Mouse (Mus musculus) adrenal gland, adult 18-20 months (tissue): Measurements from ENCODE around the gene Cav1. TPM values are rescaled to one million over a fixed set of nuclear protein-coding genes. Genes with fewer than 3 reads are reported as not detected.

Experiments
- DNase-seq, 2 experiments: peaks; one replicate each; pipeline ENCODE4 v3.0.0; 2021 to 2022; ENCODE audit warnings: low spot score in 2 of 2
- long read RNA-seq, 2 experiments: library from polyadenylated mRNA; stranded (forward); transcript quantifications; one replicate each; pipeline ENCODE4 v2.0.0; 2021
- total RNA-seq, 2 experiments: library from RNA; stranded (reverse); gene quantifications; 1 replicate in 1 of 2; 2 replicates in 1 of 2; pipeline ENCODE4 v1.2.3; 2021

Gene Cav1
- 100 to 1,000 TPM; 113 to 427 TPM for total RNA-seq
- long read RNA-seq, experiment 1, transcript Cav1-202 (2 exons, 2,746 nt) = major isoform, 229 of 378 reads
- long read RNA-seq, experiment 1, transcript Cav1-201 (3 exons, 2,522 nt) = minor isoform, 119 of 378 reads
- long read RNA-seq, experiment 1, transcript Cav1-203 (3 exons, 613 nt) = minor isoform, 5 of 378 reads
- long read RNA-seq, experiment 1, partial matches to known transcripts = 18 of 378 reads
- long read RNA-seq, experiment 1, other reads (novel, unspliced or antisense) = 2 of 378 reads
- long read RNA-seq, experiment 2, transcript Cav1-201 (3 exons, 2,522 nt) = minor isoform, 68 of 247 reads
- long read RNA-seq, experiment 2, transcript Cav1-202 (2 exons, 2,746 nt) = major isoform, 139 of 247 reads
- long read RNA-seq, experiment 2, partial matches to known transcripts = 19 of 247 reads
- long read RNA-seq, experiment 2, other reads (novel, unspliced or antisense) = 14 of 247 reads

DNA sequence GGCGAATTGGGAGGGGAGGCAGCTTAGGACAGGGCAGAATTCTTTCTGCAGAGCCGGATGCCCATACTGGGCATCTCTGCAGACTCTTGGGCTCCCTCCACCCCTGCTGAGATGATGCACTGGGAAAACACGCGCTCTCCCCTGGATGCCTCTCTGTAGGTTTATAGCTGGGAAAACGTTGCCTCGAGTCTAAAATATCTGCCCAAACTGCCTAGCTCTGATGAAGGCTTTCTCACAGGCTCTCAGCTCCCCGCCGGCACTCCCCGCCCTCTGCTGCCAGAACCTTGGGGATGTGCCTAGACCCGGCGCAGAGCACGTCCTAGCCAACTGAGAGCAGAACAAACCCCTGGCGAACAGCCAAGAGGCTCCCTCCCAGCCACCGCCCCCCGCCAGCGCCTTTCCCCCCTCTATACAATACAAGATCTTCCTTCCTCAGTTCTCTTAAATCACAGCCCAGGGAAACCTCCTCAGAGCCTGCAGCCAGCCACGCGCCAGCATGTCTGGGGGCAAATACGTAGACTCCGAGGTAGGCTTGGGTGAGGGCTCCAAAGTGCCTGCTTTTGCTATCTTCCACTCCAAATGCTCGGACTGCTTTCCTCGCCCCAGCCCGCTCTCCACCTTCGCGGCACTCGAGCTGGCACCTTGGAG is at the start of gene Cav1:
Gene Cav1, plus strand, starts transcription at position 382 of the 648 bp plus-strand sequence.
- DNase-seq = peak; percentile 50 to 67

DNA sequence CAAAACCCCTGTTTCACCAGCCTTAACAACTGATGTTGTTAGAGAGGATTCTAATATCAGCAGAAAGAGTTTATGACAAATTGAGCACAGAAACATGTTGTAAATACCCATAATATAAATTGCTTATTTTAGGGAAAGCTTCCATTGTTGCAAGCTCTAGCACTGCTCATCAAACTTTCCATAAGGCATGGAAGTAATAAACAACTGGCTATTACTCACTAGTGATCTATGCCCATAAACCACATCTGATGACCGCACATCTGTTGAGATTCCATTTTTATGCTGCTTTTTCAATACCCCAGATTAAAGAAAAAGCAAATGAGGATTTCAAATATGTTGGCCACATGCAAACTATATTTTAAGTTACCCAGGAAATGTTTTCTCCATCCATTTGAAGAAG is 48.0 kb upstream of the Cav1 start:
- DNase-seq = no peak

DNA sequence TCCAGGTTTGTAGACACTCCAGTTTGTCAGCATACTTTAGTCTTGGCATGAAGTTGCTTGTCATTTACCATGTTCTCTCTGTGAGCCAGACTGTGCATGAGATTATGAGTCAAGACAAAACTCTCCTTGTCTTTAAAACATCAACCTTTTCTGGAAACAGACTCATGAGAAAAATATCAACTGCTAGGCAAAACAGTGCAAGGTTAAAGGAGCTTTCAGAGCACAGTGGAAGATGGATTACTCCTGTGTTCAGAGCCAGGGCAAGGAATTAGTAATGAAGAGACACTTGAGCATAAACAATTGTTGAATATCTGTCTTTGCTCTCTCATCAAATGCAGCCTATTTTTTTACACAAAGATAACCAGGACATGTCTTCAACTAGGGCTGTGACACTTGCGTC is 47.2 kb upstream of the Cav1 start:
- DNase-seq = no peak

DNA sequence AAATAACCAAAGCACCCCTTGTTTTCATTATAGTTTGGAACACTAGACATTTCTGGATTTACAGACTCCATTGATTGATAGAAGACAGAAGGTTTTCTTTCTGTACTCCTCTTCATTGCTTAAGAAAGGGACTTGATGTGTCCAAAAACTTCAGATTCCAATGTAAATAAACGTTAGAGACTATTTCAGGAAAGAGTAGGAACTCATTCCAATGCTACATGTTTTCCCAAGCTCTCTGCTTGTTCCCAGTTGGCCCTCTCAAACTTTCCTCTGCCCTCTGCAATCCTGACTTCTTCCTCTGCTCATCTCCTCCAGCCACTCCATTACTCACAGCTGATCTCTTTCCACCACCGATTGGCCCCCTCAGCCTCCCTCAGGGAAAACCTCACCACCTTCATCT is 43.3 kb upstream of the Cav1 start:
- DNase-seq = no peak

DNA sequence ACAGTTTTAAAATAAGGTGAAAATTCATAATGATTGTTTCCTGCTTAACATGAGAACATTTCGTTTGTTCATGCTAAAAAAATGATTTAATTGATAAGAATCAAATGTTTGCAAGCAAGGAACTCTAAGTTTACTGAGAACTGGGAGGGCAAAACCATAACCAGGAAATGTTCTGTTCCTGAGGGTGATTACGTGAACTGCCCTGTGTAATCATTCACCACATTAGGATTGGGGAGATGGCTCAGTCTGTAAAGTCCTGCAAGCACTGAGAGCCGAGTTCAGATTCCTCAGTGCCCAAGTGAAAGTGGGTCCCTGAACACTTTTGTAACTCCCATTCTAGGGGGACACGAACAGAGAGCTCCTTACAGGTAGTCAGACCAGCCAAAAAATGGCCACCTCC is 41.1 kb upstream of the Cav1 start:
- no peak for DNase-seq

DNA sequence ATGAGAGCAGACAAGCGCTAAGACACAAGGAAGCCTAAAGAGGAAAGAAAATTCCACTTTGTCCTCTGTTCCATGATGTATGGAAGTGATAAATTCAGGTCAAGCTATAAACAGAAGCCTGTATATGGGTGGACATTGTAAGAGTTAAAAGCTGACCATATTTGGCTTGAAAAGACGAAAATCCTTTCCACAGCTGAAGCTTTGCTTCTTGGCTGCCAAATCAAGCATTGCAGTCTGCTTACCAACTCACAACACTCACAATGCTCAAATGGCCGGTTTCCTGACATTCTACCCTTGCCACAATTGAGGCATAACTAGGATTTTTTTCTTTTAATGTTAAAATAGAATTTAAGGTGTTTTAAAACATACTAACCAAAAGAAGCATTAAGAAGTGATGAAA is 39.7 kb upstream of the Cav1 start:
- no peak for DNase-seq

DNA sequence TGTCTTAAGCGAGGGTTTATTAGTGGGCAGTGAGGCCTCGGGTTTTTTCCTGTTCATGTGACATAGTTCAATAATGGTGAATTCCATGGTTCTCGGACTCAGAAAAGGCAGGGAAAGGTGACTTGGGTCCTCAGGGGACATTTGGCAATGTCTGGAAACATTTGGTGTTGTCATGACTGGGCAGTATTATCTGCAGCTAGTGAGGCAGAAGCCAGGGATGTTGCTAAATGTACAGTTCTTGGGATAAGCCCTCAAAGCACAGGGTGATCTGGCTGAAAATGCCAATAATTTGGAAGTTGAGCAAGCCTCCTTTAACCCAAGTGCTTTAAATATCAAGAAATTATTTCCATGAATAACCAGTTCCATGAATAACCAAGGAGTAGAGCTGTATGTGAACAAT is 27.8 kb upstream of the Cav1 start:
- DNase-seq = no peak

DNA sequence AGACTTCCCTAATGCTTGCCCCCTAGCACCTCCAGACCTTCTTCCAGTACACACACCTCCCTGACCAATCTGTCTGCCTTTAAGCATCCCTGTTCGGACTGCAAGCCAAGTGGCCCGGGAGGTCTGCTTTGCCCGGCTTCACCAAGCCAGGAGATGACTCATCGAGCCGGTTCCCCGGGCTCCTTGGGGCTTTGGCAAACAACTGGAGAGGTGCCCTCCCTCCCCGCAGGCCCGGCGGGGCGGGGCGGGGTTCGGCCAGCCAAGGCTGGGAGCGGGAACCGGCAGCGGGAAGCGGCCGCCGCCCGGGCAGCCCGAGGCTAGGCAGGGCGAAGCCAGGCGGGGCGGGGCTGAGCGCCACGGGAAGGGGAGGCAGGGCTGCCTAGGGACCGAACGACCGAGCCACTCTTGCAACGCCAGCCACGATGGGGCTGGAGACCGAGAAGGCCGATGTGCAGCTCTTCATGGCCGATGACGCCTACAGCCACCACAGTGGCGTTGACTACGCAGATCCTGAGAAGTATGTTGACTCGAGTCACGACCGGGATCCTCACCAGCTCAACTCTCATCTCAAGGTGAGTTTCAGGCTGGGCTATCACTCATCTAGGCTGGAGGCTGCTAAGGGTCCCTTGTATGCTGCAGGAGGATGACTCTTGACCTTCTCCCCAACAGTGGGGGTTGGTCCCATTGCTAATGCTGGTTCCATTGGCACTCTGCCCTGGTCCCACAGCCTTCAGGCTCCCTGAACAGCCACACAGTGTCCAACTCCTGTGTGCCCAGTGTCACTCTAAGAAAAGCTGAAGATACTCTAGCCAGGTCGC is 25.0 kb upstream of the Cav1 start, which contains the start of gene Cav2:
Gene Cav2, plus strand, starts transcription at position 247 of the 818 bp plus-strand sequence.
- DNase-seq = peak; percentile 87

DNA sequence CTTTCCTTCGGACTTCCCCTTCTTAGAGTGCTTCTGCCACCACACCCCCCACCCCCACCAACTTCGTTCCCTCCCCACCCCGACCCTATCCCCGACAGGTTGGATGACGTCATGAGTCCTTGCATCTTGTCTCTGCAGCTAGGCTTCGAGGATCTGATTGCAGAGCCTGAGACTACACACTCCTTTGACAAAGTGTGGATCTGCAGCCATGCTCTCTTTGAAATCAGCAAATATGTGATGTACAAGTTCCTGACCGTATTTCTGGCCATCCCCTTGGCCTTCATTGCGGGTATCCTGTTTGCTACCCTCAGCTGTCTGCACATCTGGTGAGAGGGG is 24.4 kb upstream of the Cav1 start:
- peak; percentile 4 to 20 for DNase-seq

DNA sequence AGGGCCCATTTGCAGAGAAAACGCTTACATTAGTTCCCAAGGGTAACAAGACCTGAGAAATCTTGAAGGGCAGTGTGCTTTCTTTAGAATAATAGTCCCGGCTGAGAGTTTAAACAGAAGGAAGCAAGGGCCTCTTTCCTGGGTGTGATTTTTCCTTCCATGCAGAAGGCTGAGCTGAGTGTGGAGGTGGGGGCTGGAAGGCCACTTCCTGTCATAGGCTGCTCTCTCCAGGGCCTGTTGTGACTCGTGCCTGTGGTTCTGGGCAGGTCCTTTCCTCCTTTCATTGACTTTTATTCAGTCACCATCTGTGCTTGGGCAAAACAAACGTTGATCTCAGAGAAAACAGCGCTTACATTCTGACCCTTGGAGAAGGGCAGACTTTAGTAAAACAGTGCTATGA is 24.0 kb upstream of the Cav1 start:
- no peak for DNase-seq

DNA sequence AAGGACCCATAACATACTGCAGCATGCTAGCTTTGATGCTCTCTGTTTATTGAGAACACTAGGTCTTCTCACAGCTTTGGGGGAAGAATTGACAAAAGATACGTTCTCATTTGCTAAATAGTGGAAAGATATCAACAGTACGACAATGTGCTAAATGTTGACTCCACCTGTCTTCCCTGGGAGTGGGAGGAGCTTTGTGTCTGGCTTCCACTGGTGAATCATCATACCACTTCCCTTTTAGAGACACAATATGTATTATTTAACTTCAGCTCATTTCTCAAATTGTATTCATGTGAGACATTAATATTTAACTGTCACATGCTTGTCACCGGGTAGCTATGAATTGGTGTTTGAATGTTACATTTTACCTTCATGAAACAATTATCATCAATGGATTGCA is 22.3 kb upstream of the Cav1 start:
- DNase-seq = no peak

DNA sequence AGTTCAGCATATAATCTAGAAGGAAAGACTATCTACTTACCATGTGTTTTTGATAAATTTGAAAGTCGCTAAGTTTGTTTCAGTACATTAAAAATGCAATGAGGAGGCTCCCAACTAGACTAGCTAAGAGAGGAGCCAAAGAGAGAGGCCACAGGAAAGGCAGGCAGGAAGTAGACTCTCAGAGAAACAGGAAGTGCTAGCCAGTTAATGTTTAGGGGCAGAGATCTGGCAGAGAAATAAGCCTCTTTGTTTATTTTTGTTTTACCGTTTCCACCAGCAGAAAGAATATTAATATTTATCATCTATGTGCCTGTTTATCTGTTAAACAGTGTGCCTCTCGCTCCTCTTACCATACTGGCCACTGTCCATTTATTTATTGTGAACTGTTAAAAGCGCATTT is 19.8 kb upstream of the Cav1 start:
- DNase-seq = no peak

DNA sequence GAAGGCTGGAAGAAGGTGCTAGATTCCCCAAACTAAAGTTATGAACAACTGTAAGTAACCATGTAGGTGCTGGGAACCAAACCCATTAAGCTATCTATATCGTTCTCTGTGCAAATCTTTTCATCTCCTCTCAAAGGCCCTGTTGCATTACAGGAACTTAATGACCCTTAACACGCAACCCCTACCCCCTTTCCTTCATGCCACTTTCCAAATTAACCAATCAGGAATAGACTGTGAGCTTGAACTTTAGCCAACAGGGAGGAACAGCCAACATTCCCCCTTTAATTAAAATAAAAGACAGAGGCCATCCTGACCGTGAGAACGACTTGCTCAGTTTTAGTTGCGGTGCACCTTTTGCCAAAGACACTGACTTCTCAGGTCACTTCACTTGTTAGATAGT is 11.0 kb upstream of the Cav1 start:
- DNase-seq = no peak

DNA sequence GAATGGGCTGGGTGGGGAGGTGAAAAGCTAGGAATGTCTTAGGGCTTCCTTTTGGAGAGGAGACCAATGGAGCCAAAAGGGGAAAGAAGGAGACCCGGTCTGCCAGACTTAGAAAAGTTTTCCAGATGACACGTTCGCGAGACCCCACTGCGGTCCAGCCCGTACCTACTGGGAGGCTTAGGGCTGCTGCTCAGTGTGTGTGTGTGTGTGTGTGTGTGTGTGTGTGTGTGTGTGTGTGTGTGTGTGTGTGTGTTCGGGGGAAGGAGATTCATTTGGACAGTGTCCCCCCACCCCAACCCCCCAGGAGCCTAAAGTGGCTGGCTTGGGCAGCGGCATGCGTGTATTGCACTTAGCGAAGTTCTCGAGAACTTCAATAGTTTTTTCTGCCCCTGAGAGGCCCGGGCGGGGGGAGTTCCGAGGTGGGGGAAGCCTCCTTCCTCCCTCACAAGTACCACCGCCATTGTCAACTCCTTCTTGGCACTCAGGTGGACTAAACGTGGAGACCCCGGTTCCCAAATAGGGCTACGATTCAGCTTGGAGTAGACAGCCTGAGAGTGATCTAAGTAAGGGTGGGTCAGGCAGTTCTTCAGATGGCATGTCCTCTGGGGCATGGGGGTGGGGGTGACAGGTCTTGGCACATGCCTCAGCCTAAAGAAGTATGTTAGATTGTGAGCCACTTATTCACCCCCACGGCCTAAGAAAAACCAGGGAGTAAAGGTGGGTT is 629 bp downstream of the Cav1 start:
- peak; percentile 6 to 22 for DNase-seq

DNA sequence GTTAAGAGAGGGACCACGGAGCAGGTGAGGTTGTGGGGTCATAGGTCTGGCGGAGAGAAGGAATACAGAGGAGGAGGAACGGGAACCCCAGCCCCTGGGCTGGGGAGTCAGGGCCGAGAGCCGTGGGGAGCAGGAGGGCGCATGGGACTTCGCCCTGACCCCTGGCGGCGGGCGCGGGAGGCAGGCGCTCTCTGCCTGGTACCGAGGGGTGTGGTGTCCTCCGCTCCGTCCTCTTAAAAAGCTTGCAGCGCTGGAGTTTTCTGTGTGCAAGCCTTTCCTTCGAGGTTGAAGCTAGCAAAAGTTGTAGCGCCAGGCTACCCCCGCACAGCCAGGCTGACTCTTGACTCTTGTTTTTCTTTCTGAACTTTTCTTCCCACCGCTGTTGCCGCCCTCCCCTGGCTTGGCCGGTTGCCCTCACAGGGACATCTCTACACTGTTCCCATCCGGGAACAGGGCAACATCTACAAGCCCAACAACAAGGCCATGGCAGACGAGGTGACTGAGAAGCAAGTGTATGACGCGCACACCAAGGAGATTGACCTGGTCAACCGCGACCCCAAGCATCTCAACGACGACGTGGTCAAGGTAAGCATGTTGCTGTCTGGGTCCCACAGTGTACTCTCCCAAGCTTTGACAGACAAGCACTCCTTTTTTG is 1.5 kb downstream of the Cav1 start:
- peak; percentile 74 to 77 for DNase-seq

DNA sequence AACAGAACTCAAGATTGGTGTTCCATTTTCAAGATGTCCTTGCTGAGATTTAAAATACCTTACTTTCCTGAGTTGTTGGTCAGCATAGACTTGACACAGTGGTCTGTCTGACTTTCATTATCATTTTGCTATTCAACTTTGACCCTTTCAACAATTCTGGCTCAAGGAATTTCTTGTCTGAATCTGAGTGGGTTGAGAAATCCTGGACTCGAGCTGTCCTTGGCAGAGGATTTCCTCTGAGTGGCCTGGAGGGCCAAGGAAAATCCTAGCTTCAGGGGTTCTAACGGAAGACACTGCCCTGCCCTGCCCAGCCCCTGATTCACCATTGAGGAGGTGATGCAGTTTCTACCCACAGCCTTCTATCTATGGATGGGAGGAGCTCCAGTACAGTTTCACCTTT is 2.5 kb downstream of the Cav1 start:
- no peak for DNase-seq

DNA sequence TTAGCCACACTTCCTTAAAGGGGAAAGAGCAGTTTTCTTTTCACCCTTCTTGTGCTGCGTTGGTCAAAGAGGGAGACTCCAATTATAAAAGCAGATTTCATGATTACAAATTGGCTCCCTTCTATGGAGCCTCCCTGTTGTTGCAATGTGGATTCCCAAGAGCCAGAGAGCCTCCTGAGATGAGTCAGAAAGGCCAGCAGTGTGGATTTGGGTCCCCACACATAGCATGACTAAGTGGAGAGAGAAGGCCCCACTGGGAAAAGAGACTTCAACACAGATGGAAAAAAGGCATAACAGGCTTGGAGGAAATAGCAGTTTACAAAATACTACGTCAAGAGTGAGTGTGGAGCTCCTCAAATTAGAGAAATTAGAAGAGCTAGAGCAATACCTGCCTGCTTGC is 3.1 kb downstream of the Cav1 start:
- DNase-seq = no peak

DNA sequence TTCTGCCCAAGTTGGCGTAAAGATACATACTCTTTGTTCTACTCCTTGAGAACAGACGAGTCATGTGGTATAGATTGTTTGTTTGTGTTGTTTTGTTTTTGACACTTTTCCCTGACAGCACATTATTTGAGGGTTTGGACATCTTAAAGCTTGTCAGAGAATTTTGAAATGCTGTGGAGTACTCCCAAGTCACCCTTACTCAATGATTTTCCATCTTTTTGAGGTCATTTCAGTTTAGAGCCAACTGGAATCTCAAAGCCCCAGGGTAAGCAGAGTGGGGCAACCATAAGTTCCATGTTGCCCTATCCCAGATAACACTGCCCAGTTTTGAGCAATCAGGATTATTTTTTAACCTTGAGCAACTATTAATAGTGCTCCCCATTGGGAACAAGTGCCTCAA is 8.1 kb downstream of the Cav1 start:
- no peak for DNase-seq

DNA sequence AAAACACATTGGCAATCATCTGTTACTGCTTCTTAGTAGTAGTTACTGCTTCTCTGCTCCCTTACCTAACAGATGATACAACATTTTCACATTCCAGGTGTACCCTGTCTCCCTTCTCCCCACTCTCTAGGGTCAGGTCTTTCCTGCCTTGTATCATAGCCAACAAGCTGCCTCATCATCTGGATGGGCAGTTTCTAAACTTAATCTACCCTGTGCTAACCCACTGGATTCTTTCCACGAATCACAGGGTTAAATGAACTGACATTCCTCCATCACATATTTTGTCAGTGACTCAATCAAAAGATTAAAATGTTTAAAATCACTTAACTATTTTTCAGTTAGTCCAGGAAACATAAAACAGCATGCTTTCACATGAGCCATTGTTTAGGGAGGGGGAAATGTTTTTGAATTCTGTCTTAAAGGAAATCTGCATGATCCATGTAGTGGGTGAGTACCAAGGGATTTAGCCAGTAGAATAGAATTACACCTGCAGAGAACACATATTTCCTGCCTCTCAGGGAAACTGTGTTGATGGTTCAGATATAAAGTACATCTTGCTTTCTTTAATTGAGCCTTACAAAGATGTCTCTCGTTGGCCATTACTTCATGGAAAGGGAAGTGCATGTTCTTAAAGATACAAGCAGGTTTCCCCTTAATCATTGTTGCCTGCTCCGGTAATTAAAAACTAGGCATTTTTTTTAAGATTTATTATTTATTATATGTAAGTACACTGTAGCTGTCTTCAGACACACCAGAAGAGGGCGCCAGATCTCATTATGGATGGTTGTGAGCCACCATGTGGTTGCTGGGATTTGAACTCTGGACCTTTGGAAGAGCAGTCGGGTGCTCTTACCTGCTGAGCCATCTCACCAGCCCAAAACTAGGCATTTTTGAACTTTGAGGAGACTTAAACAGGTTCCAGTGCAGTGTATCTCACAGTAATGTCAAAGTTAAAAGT is 8.8 kb downstream of the Cav1 start:
- no peak for DNase-seq
